Mouse (Mus musculus): ENCODE data around the gene Fam174b.

Gene Fam174b

GRCm38 (mm10) chr7:73749339-73749738 is 9.2 kb downstream of the Fam174b start:
- DNase-seq (ENCODE audit: low read depth, low spot score): no peak

- DNase-seq (ENCODE audit: low read depth, low spot score): no peak
Measured at GRCm38 (mm10) chr7:73749983-73750382, 9.9 kb downstream of the Fam174b start.

DNA sequence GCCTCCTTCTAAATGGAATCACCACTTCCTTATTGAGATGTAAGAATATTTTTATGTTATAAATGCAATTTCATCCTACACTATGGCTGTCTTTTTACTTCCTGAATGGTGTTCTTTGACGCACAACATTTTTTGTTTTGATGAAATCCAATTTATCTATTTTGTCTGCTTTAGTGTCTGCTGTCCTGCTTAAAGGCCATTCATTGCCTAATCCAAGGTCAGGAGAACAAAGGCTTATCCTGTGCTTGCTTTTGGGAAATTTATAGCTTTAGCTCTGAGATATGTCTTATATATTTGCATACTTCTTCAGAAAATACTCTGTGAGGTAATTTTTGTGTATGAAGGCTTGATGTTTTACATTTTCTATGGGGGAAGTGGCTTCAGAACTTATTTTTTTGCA is 13.5 kb downstream of the Fam174b start:
- DNase-seq (ENCODE audit: low read depth, low spot score): no peak

DNA sequence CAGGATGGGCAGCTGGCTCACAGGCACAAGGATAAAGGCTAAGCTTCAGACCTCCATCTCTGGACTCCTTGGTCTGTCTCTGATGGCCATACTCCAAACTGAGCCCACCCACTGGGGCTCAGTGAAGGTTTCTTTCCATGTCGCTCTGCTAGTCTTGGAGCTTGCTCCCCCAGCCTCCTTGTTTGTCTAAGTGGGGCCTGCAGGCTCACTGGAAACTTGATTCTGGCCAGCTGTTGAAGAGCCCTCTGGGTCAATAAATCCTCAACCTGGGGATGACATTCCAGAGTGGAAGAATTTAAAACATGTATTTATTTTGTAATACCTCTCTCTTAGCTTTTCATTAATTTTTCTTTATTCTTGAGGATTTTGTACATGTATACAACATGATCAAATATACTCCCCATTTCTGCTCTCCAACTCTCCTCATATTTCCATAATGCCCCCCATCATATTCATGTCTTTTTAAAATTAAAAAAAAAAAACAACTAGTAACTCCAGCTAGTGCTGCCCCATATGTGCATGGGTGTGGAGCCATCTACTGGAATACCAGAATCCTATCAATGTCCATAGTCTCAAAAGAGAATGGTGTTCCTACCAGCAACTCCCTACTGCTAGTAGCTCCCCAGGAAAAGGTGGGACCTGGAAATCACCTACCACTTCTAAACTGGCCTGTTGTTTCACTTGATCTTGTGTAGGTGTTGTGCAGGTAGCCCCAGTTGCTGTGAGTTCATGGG is 15.4 kb downstream of the Fam174b start:
- no peak for DNase-seq (ENCODE audit: low read depth, low spot score)

DNA sequence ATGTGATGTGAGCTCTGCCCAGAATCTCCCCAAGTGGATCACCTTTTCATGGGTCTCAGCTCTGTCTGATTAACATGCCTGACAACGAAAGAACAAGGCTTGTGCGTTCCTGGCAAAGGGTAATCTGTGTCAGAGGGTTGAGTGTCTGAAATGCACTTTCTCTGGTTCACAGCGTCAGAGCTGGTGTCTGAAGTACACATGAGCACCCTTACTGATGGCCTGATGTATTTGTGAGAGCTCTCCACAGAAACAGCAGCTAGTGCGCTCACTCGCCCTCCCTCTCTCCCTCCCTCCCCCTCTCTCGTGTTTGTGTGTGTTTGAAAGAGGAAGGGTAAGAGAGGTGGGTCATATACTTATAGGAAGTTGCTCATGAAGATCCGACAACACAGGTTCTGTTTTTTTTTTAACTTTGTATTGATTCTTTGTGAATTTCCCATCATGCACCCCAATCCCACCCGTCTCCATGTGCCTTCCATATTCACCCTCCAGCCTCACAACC is 21.6 kb downstream of the Fam174b start:
- no peak for DNase-seq (ENCODE audit: low read depth, low spot score)

DNA sequence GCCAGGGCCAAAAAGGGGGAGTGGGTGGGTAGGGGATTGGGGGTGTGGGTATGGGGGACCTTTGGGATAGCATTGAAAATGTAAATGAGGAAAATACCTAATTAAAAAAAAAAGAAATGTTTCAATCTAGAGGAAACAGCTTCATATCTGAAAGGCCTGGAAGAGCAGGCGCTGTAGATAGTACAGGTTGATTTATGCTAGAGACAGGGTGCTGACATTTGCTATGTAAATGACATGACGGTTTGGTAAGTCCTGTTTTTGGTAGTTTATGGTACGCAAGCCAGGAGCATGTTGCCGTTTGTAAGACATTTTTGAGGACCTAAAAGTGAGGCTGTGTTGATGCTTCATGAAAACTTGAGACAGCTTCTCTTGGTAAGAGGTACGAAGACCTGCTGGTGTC is 24.6 kb downstream of the Fam174b start:
- DNase-seq (ENCODE audit: low read depth, low spot score): no peak

- DNase-seq (ENCODE audit: low read depth, low spot score): no peak
Measured at GRCm38 (mm10) chr7:73765186-73765903, 25.2 kb downstream of the Fam174b start.

- DNase-seq (ENCODE audit: low read depth, low spot score): no peak
Measured at GRCm38 (mm10) chr7:73769224-73769623, 29.1 kb downstream of the Fam174b start.

DNA sequence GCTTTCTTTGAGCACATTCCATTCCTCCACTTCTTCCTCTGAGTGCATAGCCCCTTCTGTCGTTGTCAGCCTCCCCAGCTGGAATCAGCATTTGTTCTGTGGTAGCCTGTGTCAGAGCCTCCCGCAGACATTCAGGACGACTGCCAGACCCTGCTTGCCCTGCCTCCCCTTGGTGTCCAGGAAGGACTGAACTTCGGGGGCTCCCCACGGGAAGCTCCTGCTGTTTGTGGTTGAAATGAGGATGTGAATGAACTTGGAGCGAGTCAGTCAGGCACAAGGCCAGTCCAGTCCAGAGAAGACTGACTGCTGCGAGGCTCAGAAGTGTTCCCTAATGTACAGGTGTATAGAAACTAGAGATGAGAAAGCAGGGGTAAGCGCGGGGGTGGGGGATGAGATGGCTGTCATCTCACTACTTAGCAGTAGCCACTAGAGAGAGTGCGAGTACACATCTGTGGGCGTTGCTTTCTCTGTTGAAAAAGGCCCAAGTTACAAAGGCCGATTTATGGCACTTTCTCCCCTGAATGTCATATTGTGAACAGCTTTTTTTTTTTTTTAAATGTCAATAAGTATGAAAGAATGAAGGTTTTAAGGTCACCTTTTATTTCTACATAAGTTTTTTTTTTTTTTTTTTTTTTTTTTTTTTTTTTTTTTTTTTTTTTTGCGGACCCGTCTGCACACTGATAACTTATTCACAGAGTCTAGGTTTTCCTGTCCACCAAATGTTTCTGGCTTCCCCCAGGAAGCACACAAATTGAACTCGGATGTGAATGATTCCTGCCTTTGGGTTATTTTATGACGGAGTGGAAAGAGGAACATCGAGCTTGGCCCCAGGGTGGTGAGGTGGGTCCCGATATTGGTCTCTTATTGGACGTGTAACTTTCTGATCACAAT is 31.5 kb downstream of the Fam174b start:
- DNase-seq (ENCODE audit: low read depth, low spot score): peak; percentile 44

- peak; percentile 55 for DNase-seq (ENCODE audit: low read depth, low spot score)
Measured at GRCm38 (mm10) chr7:73772275-73772765, 32.2 kb downstream of the Fam174b start.

DNA sequence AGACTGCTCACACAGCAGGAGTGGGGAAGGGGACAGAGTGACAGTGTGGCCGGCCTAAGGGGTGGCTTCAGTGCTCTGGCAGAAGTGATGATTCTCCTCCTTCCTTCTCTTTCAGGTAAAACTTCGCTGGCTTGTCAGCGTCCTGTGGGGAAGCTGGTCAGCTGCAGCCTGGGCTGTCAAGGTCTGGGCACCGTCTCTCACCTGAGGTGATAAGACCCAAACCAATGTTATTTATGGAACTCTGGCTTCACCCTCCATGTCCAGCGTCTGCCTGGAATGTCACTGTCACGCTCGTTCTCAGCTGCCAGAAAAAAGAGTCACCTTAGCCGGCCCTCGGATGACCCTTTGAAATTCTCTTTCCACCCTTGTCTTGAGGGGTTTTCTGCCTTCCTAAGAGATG is 34.7 kb downstream of the Fam174b start:
- DNase-seq (ENCODE audit: low read depth, low spot score): no peak

DNA sequence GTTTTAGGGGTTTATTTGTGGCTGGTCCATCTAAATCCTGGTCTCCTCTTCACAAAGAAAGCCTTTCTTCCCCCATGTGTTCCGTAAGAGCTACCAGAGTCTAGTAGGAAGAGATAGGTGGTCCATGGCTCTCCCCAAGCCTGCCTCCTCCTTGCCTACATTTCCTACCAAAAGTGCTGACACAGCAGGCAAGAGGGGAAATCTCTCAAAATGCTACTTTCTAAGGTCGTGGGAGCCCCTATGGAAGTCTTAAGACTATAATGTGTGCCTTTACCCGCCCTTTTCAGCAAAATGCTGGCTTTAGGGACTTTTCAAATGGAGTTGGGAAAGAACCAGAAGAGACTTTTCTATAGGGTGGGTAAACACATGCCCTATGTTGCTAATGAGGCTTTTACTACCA is 37.7 kb downstream of the Fam174b start:
- no peak for DNase-seq (ENCODE audit: low read depth, low spot score)

- no peak for DNase-seq (ENCODE audit: low read depth, low spot score)
Measured at GRCm38 (mm10) chr7:73784736-73785428, 44.8 kb downstream of the Fam174b start.

GRCm38 (mm10) chr7:73785815-73786214 is 45.7 kb downstream of the Fam174b start:
- DNase-seq (ENCODE audit: low read depth, low spot score): no peak

DNA sequence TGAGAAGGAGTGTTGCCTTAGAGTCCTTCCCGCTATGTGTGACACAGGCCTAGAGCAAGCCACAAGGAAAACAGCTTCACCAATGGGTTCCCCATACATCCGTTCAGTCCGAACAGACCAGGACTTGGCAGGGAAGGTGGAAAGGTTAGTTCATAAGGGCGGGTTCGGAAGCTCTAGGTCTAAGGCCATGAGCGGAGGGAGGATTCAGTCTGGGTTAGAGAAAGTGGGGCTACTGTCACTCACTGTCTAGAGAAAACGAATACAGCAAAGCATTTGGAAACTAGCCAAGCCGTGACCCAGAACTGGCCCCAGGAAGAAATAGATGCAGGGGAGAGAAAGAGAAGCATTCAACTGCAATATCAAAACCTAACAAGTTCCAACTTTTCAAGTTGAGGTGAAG is 47.4 kb downstream of the Fam174b start:
- no peak for DNase-seq (ENCODE audit: low read depth, low spot score)

- no peak for DNase-seq (ENCODE audit: low read depth, low spot score)
Measured at GRCm38 (mm10) chr7:73791096-73791495, 51.0 kb downstream of the Fam174b start.

DNA sequence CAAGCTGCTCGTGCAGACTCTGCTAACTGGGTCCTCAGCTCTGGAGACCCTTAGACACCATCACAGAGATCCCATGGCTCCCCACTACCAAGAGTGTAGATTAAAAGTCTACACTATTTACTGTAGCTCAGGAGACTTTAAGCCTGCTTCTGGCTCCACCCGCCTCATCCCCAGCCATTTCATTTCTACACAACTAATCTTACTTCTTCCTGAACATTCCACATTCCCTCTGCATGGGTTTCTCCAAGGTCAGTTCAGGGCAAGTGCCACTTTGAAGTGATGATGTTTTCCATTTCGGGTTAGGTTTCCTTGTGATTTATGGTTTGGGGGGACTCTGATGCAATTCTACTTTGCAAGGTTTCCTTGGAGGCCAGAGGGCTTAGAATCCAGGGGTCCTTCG is 52.1 kb downstream of the Fam174b start:
- DNase-seq (ENCODE audit: low read depth, low spot score): no peak

- DNase-seq (ENCODE audit: low read depth, low spot score): no peak
Measured at GRCm38 (mm10) chr7:73792641-73793040, 52.5 kb downstream of the Fam174b start.

- no peak for DNase-seq (ENCODE audit: low read depth, low spot score)
Measured at GRCm38 (mm10) chr7:73809261-73809660, 69.2 kb downstream of the Fam174b start.

DNA sequence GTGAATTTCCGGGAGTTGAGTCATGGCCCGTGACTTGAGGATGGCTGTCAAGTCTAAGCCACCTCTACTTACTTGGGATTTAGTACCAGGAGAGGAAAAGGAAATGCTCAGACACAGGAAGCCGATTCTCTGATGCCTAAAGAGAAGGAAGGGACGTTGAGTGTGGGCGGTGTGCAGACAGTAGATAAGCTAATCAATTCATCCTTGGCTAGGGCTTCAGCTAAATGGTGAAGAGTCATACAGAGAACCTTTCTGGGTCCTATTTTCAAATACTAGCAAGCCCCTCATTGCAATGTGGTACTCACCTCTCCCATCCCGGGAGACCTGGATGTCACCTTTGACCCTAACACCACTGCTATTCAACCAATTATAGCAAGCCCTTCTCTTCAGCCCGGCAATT is 71.3 kb downstream of the Fam174b start:
- DNase-seq (ENCODE audit: low read depth, low spot score): no peak

GRCm38 (mm10) chr7:73812176-73812575 is 72.1 kb downstream of the Fam174b start:
- peak; percentile 60 for DNase-seq (ENCODE audit: low read depth, low spot score)

Data from R1 (cell line).